Mouse (Mus musculus) myocyte (in vitro differentiated cells): ENCODE measurements around the gene Olfr44. TPM values are rescaled to one million over a fixed set of nuclear protein-coding genes. Genes with fewer than 3 reads are reported as not detected.

Source experiments
- H3K27me3 ChIP-seq: one replicate; pipeline ENCODE4 v1.6.1; 2011; ENCODE audit not compliant: control insufficient read depth, insufficient read depth, insufficient read length
- H3K36me3 ChIP-seq: one replicate; pipeline ENCODE4 v1.6.1; 2011; ENCODE audit not compliant: control insufficient read depth, insufficient read depth
- H3K4me2 ChIP-seq: one replicate; pipeline ENCODE4 v1.6.1; 2011; ENCODE audit warnings: low read depth, control low read depth
- H3K4me3 ChIP-seq: one replicate; pipeline ENCODE4 v1.5.1; 2011; ENCODE audit warnings: mild to moderate bottlenecking, control low read depth, moderate library complexity
- H3K79me2 ChIP-seq: one replicate; pipeline ENCODE4 v1.6.1; 2011; ENCODE audit not compliant: control insufficient read depth, insufficient read depth
- H3ac ChIP-seq: one replicate; pipeline ENCODE4 v1.6.1; 2011; ENCODE audit not compliant: control insufficient read depth, insufficient read length
- CEBPB ChIP-seq: IDR thresholded peaks from 2 replicates; pipeline ENCODE4 v1.6.1; 2011; ENCODE audit warnings: mild to moderate bottlenecking, moderate library complexity; ENCODE audit not compliant: poor library complexity, insufficient read depth, severe bottlenecking
- E2F4 ChIP-seq: IDR thresholded peaks from one replicate; pipeline ENCODE4 v1.6.1; 2011; ENCODE audit warnings: mild to moderate bottlenecking, control low read depth, moderate library complexity; ENCODE audit not compliant: insufficient read depth
- MAX ChIP-seq: IDR thresholded peaks from one replicate; pipeline ENCODE4 v1.6.1; 2011; ENCODE audit warnings: low read depth, mild to moderate bottlenecking, control low read depth
- MYOD1 ChIP-seq, 3 experiments: IDR thresholded peaks; one replicate each; pipeline ENCODE4 v1.6.1; 2011; ENCODE audit warnings: control low read depth in 2 of 3, low read depth in 2 of 3, mild to moderate bottlenecking in 2 of 3, moderate library complexity in 1 of 3; ENCODE audit not compliant: insufficient read length in 2 of 3, control insufficient read depth in 1 of 3
- MYOG ChIP-seq, 3 experiments: IDR thresholded peaks; one replicate each; pipeline ENCODE4 v1.6.1; 2011; ENCODE audit warnings: control low read depth in 2 of 3, low read depth in 2 of 3, mild to moderate bottlenecking in 2 of 3; ENCODE audit not compliant: insufficient read length in 2 of 3, control insufficient read depth in 1 of 3, insufficient read depth in 1 of 3
- POLR2A ChIP-seq: IDR thresholded peaks from one replicate; pipeline ENCODE4 v1.6.1; 2011; ENCODE audit warnings: low read depth, mild to moderate bottlenecking, control low read depth, moderate library complexity; ENCODE audit not compliant: insufficient read length
- POLR2AphosphoS2 ChIP-seq: IDR thresholded peaks from one replicate; pipeline ENCODE4 v1.6.1; 2011; ENCODE audit warnings: low read depth, control low read depth; ENCODE audit not compliant: insufficient read length
- REST ChIP-seq: IDR thresholded peaks from one replicate; pipeline ENCODE4 v1.6.1; 2011; ENCODE audit warnings: mild to moderate bottlenecking, control low read depth, moderate library complexity; ENCODE audit not compliant: insufficient read depth, insufficient read length
- SRF ChIP-seq: IDR thresholded peaks from one replicate; pipeline ENCODE4 v1.6.1; 2011; ENCODE audit warnings: low read depth; ENCODE audit not compliant: control insufficient read depth, insufficient read length
- TCF12 ChIP-seq: IDR thresholded peaks from one replicate; pipeline ENCODE4 v1.6.1; 2011; ENCODE audit warnings: mild to moderate bottlenecking, control low read depth; ENCODE audit not compliant: poor library complexity, insufficient read depth, severe bottlenecking
- TCF3 ChIP-seq: IDR thresholded peaks from one replicate; pipeline ENCODE4 v1.6.1; 2011; ENCODE audit warnings: low read depth, control low read depth; ENCODE audit not compliant: insufficient read length
- USF1 ChIP-seq: IDR thresholded peaks from one replicate; pipeline ENCODE4 v1.6.1; 2011; ENCODE audit warnings: low read depth, mild to moderate bottlenecking, control low read depth, moderate library complexity
- polyA plus RNA-seq: library from polyadenylated mRNA; unstranded; fragments of >200 nt; fragmentation: generic; extraction: Trizol; gene quantifications from one replicate; pipeline ENCODE4 v1.2.1, GENCODE M21; 2012; ENCODE audit warnings: missing spikeins

The Olfr44 gene
- polyA plus RNA-seq: not detected

DNA sequence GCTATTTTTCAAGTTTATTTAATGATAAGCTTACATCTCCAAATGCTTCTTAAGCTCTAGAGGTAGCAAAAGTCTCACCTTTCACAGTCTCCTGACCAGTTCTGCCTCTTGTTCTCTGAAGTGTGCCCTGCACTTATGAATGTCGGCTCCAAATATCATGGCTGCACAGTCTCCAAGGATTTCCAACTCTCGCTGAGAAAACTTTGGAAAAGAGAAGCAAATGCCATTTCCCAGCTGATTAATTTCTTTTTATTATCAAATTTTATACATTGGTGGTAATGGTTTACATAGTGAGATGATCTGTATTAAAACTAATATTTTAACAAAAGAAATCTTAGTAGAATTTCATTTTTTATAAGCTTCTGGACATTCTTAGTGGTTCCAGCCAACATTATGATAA, at the start of gene Olfr44:
Olfr44 (minus strand) TSS at position 101 of the 400 bp plus-strand sequence.
- Histone ChIP-seq H3K79me2 (no peaks in the 10 kb centered on the region), H3K36me3 (no peaks in the 10 kb centered on the region), H3ac (no peak within 1 kb of the TSS), H3K4me3 (no peak within 1 kb of the TSS), H3K27me3 (no peaks in the 10 kb centered on the region), H3K4me2 (no peak within 1 kb of the TSS)
- TF ChIP-seq TCF12: no peak
- TF ChIP-seq CEBPB: no peak
- TF ChIP-seq MYOD1 (IDR thresholded peaks at IDR 0.05; ENCODE audit: control insufficient read depth in 1 of 3, insufficient read length in 2 of 3, low read depth in 2 of 3): no peak
- no peak for TF ChIP-seq TCF3
- no peak for TF ChIP-seq USF1
- no peak for TF ChIP-seq POLR2AphosphoS2
- no peak for TF ChIP-seq SRF
- no peak for TF ChIP-seq POLR2A
- no peak for TF ChIP-seq MAX
- no peak for TF ChIP-seq MYOG (IDR thresholded peaks at IDR 0.05; ENCODE audit: control insufficient read depth in 1 of 3, insufficient read depth in 1 of 3, insufficient read length in 2 of 3, low read depth in 2 of 3)
- no peak for TF ChIP-seq REST
- no peak for TF ChIP-seq E2F4

DNA sequence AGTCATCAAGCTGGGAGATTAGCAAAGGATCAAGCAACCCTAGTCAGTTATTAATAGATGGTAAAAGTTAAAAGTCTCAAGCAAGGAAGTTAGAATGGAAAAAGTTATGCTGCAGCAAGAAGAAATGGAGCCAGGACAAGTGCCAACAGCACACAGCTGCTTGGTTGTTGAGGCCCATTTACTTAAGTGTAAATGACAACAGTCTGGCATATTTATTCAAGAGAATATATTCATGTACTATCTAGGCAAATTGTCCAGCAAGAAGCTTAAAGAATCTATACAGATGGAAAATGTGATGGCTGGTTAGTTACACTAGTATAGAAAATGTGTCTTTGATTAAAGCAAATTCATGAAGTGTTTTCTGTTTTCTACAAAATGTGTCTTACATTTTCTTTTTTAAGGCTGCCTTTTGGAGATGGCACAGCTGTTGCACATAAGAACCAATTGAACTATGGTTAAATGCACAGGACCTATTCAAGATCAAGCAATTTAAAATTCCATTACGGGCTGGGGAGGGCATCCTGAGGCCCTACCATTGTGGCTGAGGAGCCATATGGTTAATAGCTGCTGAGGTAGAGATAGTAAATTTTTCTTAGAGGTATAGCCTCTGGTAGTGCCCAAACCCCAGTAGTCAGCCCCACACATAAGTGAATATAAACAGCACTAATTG, 30.0 kb upstream of the Olfr44 start:
- no peaks in the 10 kb centered on the region for H3K36me3 ChIP-seq
- no peak overlapping the region for H3ac ChIP-seq
- TF ChIP-seq MYOG (IDR thresholded peaks at IDR 0.05; ENCODE audit: control insufficient read depth in 1 of 3, insufficient read depth in 1 of 3, insufficient read length in 2 of 3, low read depth in 2 of 3) (no peak), E2F4 (no peak)
- H3K27me3 ChIP-seq: no peaks in the 10 kb centered on the region
- H3K4me3 ChIP-seq: no peak overlapping the region
- H3K4me2 ChIP-seq: no peak overlapping the region
- no peaks in the 10 kb centered on the region for H3K79me2 ChIP-seq

DNA sequence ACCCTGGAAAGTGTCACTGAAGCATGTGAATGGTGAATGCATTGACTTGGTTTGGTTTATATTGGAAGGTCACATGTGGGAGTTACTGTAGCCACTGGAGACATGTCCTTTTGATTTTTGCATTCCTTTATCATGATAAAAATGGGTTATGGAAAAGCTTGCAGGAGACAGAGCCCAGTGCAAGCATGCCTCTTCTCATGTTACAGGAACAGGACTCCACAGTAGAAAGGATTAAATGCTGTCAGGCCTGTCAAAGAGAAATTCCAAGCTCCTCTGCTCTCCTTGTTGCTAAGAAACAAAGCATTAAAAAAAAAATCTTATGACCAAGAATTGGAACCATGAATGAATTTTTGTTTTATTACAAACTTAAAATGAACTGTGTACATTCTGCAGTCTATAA, 24.8 kb upstream of the Olfr44 start:
- no peaks in the 10 kb centered on the region for H3K79me2 ChIP-seq
- H3K4me2 ChIP-seq: no peak overlapping the region
- no peak overlapping the region for H3K4me3 ChIP-seq
- no peak overlapping the region for H3ac ChIP-seq
- H3K36me3 ChIP-seq: no peaks in the 10 kb centered on the region
- no peaks in the 10 kb centered on the region for H3K27me3 ChIP-seq
- TF ChIP-seq MYOD1 (IDR thresholded peaks at IDR 0.05; ENCODE audit: control insufficient read depth in 1 of 3, insufficient read length in 2 of 3, low read depth in 2 of 3) (no peak), TCF3 (no peak), MYOG (IDR thresholded peaks at IDR 0.05; ENCODE audit: control insufficient read depth in 1 of 3, insufficient read depth in 1 of 3, insufficient read length in 2 of 3, low read depth in 2 of 3) (no peak), REST (no peak), POLR2AphosphoS2 (no peak), USF1 (no peak), CEBPB (no peak), MAX (no peak)

DNA sequence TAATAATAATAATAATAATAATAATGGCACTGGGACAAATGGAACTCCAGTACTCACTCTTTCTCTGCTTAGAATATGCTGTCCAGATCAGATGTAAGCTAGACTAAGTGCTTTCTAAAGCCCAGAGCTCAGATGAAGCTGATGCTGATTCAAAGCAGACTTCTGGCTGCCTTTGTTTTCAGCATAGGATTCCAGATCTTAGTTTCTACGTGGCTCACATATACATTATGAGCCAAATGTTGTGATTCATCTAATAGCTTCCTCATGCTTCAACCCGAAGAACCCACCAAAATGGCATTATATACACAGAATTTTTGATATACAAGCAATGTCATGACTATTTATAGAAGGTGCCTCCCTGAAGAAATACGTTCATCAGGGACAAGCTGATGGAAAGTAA, 21.7 kb upstream of the Olfr44 start, which contains the start of gene Olfr957:
Olfr957 (minus strand) TSS at position 279 of the 400 bp plus-strand sequence.
- Histone ChIP-seq H3K79me2 (no peaks in the 10 kb centered on the region), H3K36me3 (no peaks in the 10 kb centered on the region), H3K4me2 (no peak within 1 kb of the TSS), H3K27me3 (no peaks in the 10 kb centered on the region), H3K4me3 (no peak within 1 kb of the TSS), H3ac (no peak within 1 kb of the TSS)
- TF ChIP-seq MAX: no peak

DNA sequence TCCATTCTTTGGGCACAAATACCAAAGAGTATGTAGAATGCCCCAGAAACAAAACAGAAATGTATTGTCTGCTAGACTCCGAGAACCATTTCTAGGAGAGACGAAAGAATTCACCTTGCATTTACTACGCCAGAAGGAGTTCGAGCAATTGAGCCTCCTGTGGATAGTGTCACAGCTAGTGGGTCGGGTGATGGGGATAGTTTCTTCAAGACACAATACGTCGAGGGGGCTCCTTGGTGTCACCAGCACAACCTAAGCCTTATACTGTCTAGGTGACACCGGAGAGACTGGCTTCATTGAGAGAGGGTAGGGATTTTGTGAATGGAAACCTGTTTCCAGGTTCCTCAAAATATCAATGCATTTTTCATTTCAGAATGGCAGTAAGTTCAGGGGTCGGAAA, 15.6 kb upstream of the Olfr44 start:
- Histone ChIP-seq H3K36me3 (no peaks in the 10 kb centered on the region), H3K4me3 (no peak overlapping the region), H3ac (no peak overlapping the region), H3K4me2 (no peak overlapping the region), H3K27me3 (no peaks in the 10 kb centered on the region), H3K79me2 (no peaks in the 10 kb centered on the region)
- no peak for TF ChIP-seq MYOD1 (IDR thresholded peaks at IDR 0.05; ENCODE audit: control insufficient read depth in 1 of 3, insufficient read length in 2 of 3, low read depth in 2 of 3)
- TF ChIP-seq REST: no peak

DNA sequence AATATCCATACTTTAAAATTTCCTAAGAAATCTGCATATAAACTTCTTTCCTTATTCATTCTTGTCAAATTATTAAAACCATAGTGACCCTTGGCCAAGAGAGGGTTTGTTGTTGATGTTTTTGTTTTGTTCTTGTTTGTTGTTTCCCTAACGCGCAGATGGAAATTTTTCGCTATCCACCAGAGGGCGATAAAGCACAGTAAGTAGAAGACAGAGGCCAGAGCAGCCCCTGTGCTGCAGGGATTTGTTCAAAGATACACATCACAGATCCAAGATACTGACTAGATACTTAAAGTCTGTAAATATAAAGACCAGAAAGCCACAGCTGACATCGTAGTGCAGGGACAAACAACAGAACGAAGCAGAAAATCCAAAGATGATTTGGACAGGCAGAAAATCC, 15.2 kb upstream of the Olfr44 start:
- H3ac ChIP-seq: no peak overlapping the region
- no peak overlapping the region for H3K4me2 ChIP-seq
- H3K36me3 ChIP-seq: no peaks in the 10 kb centered on the region
- TF ChIP-seq MYOG (IDR thresholded peaks at IDR 0.05; ENCODE audit: control insufficient read depth in 1 of 3, insufficient read depth in 1 of 3, insufficient read length in 2 of 3, low read depth in 2 of 3): no peak
- TF ChIP-seq REST: no peak
- TF ChIP-seq TCF12: no peak
- no peak for TF ChIP-seq MAX
- no peak for TF ChIP-seq TCF3
- TF ChIP-seq SRF: no peak
- TF ChIP-seq CEBPB: no peak
- no peak for TF ChIP-seq MYOD1 (IDR thresholded peaks at IDR 0.05; ENCODE audit: control insufficient read depth in 1 of 3, insufficient read length in 2 of 3, low read depth in 2 of 3)
- no peak for TF ChIP-seq POLR2AphosphoS2
- TF ChIP-seq USF1: no peak
- TF ChIP-seq E2F4: no peak
- TF ChIP-seq POLR2A: no peak
- H3K79me2 ChIP-seq: no peaks in the 10 kb centered on the region
- H3K4me3 ChIP-seq: no peak overlapping the region
- no peaks in the 10 kb centered on the region for H3K27me3 ChIP-seq
